Mouse (Mus musculus): ENCODE measurements at regions not wholly inside any gene's neighbourhood (a gene's known extent, or its start where the extent isn't known, plus 50 kb on each side); places are given as distances from the start of the nearest gene placed in this dataset.

- WGBS: 76% methylated on average over 7 of the region's 7 CpGs
- no peak for TF ChIP-seq CTCF (IDR thresholded peaks at IDR 0.05; ENCODE audit: low read depth)
- no peak overlapping the region for H3K4me3 ChIP-seq (ENCODE audit: low read length)
Observed at GRCm38 (mm10) chr16:93013256-93013655, 187.3 kb upstream of the Runx1 start.

GRCm38 (mm10) chr16:93011474-93011873 is 185.5 kb upstream of the Runx1 start:
- H3K27ac ChIP-seq: no peak overlapping the region
- H3K4me2 ChIP-seq (ENCODE audit: low read depth, low read length): no peak overlapping the region
- WGBS: 95% methylated on average over 1 of the region's 1 CpGs
- DNase-seq (ENCODE audit: low spot score): no peak
- H3K36me3 ChIP-seq (ENCODE audit: insufficient read depth, low read length): no peaks in the 10 kb centered on the region
- no peaks in the 10 kb centered on the region for H3K27me3 ChIP-seq (ENCODE audit: insufficient read depth, low read length)
- no peak for ATAC-seq
- TF ChIP-seq CTCF (IDR thresholded peaks at IDR 0.05; ENCODE audit: low read depth): no peak
- H3K4me3 ChIP-seq (ENCODE audit: low read length): no peak overlapping the region
- H3K4me1 ChIP-seq (ENCODE audit: insufficient read depth, low read length): no peaks in the 10 kb centered on the region
- no peak overlapping the region for H3K9ac ChIP-seq (replicated peaks; ENCODE audit: low read length)
- no peaks in the 10 kb centered on the region for H3K9me3 ChIP-seq (ENCODE audit: low read length)

More at GRCm38 (mm10) chr16:93013256-93013655, 187.3 kb upstream of the Runx1 start:
- DNase-seq (ENCODE audit: low spot score) (no peak), ATAC-seq (no peak)
- Histone ChIP-seq H3K27ac (no peak overlapping the region), H3K9me3 (ENCODE audit: low read length) (no peaks in the 10 kb centered on the region), H3K9ac (replicated peaks; ENCODE audit: low read length) (no peak overlapping the region), H3K4me2 (ENCODE audit: low read depth, low read length) (no peak overlapping the region), H3K4me1 (ENCODE audit: insufficient read depth, low read length) (no peaks in the 10 kb centered on the region), H3K27me3 (ENCODE audit: insufficient read depth, low read length) (no peaks in the 10 kb centered on the region), H3K36me3 (ENCODE audit: insufficient read depth, low read length) (no peaks in the 10 kb centered on the region)

- H3K9ac ChIP-seq (replicated peaks; ENCODE audit: low read length): peak overlapping the region; percentile 33; the same call in 1 of the 2 replicates
- ATAC-seq: no peak
- H3K9me3 ChIP-seq (ENCODE audit: low read length): no peaks in the 10 kb centered on the region
- no peaks in the 10 kb centered on the region for H3K36me3 ChIP-seq (ENCODE audit: insufficient read depth, low read length)
- no peaks in the 10 kb centered on the region; the same call in 1 of the 2 replicates for H3K27me3 ChIP-seq (ENCODE audit: insufficient read depth, low read length)
- H3K4me2 ChIP-seq (ENCODE audit: low read depth, low read length): peak overlapping the region; percentile 48
- H3K4me1 ChIP-seq (ENCODE audit: insufficient read depth, low read length): no peaks in the 10 kb centered on the region
- H3K27ac ChIP-seq: no peak overlapping the region
- 9% methylated on average over 21 of the region's 21 CpGs for WGBS
- H3K4me3 ChIP-seq (ENCODE audit: low read length): peak overlapping the region; percentile 17
- TF ChIP-seq CTCF (IDR thresholded peaks at IDR 0.05; ENCODE audit: low read depth): no peak
- DNase-seq (ENCODE audit: low spot score): peak; percentile 21
Observed at GRCm38 (mm10) chr16:93006321-93006984, 180.5 kb upstream of the Runx1 start.

GRCm38 (mm10) chr16:93005470-93005869 is 179.5 kb upstream of the Runx1 start:
- DNase-seq (ENCODE audit: low spot score) (no peak), ATAC-seq (no peak)
- Histone ChIP-seq H3K9me3 (ENCODE audit: low read length) (no peaks in the 10 kb centered on the region), H3K4me1 (ENCODE audit: insufficient read depth, low read length) (no peaks in the 10 kb centered on the region), H3K4me2 (ENCODE audit: low read depth, low read length) (no peak overlapping the region), H3K4me3 (ENCODE audit: low read length) (no peak overlapping the region), H3K27me3 (ENCODE audit: insufficient read depth, low read length) (no peaks in the 10 kb centered on the region; the same call in 1 of the 2 replicates), H3K9ac (replicated peaks; ENCODE audit: low read length) (no peak overlapping the region), H3K27ac (no peak overlapping the region), H3K36me3 (ENCODE audit: insufficient read depth, low read length) (no peaks in the 10 kb centered on the region)
- 19% methylated on average over 8 of the region's 8 CpGs for whole genome bisulfite sequencing
- TF ChIP-seq CTCF (IDR thresholded peaks at IDR 0.05; ENCODE audit: low read depth): no peak

GRCm38 (mm10) chr16:93003830-93004229 is 177.9 kb upstream of the Runx1 start:
- ATAC-seq: no peak
- H3K27ac ChIP-seq: no peak overlapping the region
- no peak overlapping the region for H3K9ac ChIP-seq (replicated peaks; ENCODE audit: low read length)
- TF ChIP-seq CTCF (IDR thresholded peaks at IDR 0.05; ENCODE audit: low read depth): no peak
- H3K27me3 ChIP-seq (ENCODE audit: insufficient read depth, low read length): no peaks in the 10 kb centered on the region; the same call in 1 of the 2 replicates
- WGBS: 85% methylated on average over 4 of the region's 4 CpGs
- no peaks in the 10 kb centered on the region for H3K4me1 ChIP-seq (ENCODE audit: insufficient read depth, low read length)
- no peaks in the 10 kb centered on the region for H3K9me3 ChIP-seq (ENCODE audit: low read length)
- no peak for DNase-seq (ENCODE audit: low spot score)
- H3K36me3 ChIP-seq (ENCODE audit: insufficient read depth, low read length): no peaks in the 10 kb centered on the region
- H3K4me3 ChIP-seq (ENCODE audit: low read length): no peak overlapping the region
- no peak overlapping the region for H3K4me2 ChIP-seq (ENCODE audit: low read depth, low read length)

- H3K36me3 ChIP-seq (ENCODE audit: insufficient read depth, low read length): no peaks in the 10 kb centered on the region
- ATAC-seq (no peak), DNase-seq (ENCODE audit: low spot score) (no peak)
- no peaks in the 10 kb centered on the region; the same call in 1 of the 2 replicates for H3K27me3 ChIP-seq (ENCODE audit: insufficient read depth, low read length)
- no peak for TF ChIP-seq CTCF (IDR thresholded peaks at IDR 0.05; ENCODE audit: low read depth)
- no peaks in the 10 kb centered on the region for H3K4me1 ChIP-seq (ENCODE audit: insufficient read depth, low read length)
- H3K9me3 ChIP-seq (ENCODE audit: low read length): no peaks in the 10 kb centered on the region
- no peak overlapping the region for H3K4me2 ChIP-seq (ENCODE audit: low read depth, low read length)
- H3K9ac ChIP-seq (replicated peaks; ENCODE audit: low read length): no peak overlapping the region
- H3K27ac ChIP-seq: no peak overlapping the region
- H3K4me3 ChIP-seq (ENCODE audit: low read length): no peak overlapping the region
- WGBS: 68% methylated on average over 3 of the region's 3 CpGs
Observed at GRCm38 (mm10) chr16:92998689-92999088, 172.7 kb upstream of the Runx1 start.

- WGBS: 55% methylated on average over 6 of the region's 6 CpGs
- no peak for TF ChIP-seq CTCF (IDR thresholded peaks at IDR 0.05; ENCODE audit: low read depth)
- no peaks in the 10 kb centered on the region for H3K4me1 ChIP-seq (ENCODE audit: insufficient read depth, low read length)
- H3K9ac ChIP-seq (replicated peaks; ENCODE audit: low read length): no peak overlapping the region
- H3K36me3 ChIP-seq (ENCODE audit: insufficient read depth, low read length): no peaks in the 10 kb centered on the region
- H3K4me2 ChIP-seq (ENCODE audit: low read depth, low read length): no peak overlapping the region
- no peak for DNase-seq (ENCODE audit: low spot score)
- ATAC-seq: no peak
- no peaks in the 10 kb centered on the region for H3K9me3 ChIP-seq (ENCODE audit: low read length)
- H3K4me3 ChIP-seq (ENCODE audit: low read length): no peak overlapping the region
- no peak overlapping the region for H3K27ac ChIP-seq
- H3K27me3 ChIP-seq (ENCODE audit: insufficient read depth, low read length): no peaks in the 10 kb centered on the region
Observed at GRCm38 (mm10) chr16:92997636-92998035, 171.7 kb upstream of the Runx1 start.
